In genomic region chr11:87638793-87639192, GRCm38 (mm10) we compare ENCODE assay signal across 8 mouse cellular contexts. TPM values are rescaled to one million over a fixed set of nuclear protein-coding genes. Genes with fewer than 3 reads are reported as not detected.
DNase-seq lines count a peak whose midpoint lies in the region; ATAC-seq and TF ChIP-seq lines count a peak whose summit lies in the region.

No protein-coding gene starts in this region.

- no peak for ATAC-seq in hindbrain, postnatal 0 days
- no peak for ATAC-seq in midbrain, postnatal 0 days (ENCODE audit: low FRiP score)
- ATAC-seq in cerebellum, adult (ENCODE audit: insufficient number of reproducible peaks, low FRiP score, low TSS enrichment) = no peak; the same call in 1 of the 2 replicates

- TF ChIP-seq CTCF in layer of hippocampus, adult 2 months (conservative IDR thresholded peaks at IDR 0.05) = no peak
- TF ChIP-seq CTCF in hindbrain, postnatal 0 days (IDR thresholded peaks at IDR 0.05; ENCODE audit: low read depth) = no peak
- TF ChIP-seq CTCF in midbrain, postnatal 0 days (IDR thresholded peaks at IDR 0.05) = no peak

- H3K27me3 ChIP-seq in embryonic facial prominence, embryonic 10.5 days (replicated peaks; ENCODE audit: low read depth, poor library complexity, severe bottlenecking) = no peaks in the 10 kb centered on the region
- no peaks in the 10 kb centered on the region for H3K27me3 ChIP-seq in hindbrain, postnatal 0 days (ENCODE audit: insufficient read depth, low read length)
- no peaks in the 10 kb centered on the region for H3K27me3 ChIP-seq in midbrain, postnatal 0 days (ENCODE audit: insufficient read depth, low read length)

- H3K9me3 ChIP-seq in embryonic facial prominence, embryonic 10.5 days = no peaks in the 10 kb centered on the region
- no peaks in the 10 kb centered on the region for H3K9me3 ChIP-seq in hindbrain, postnatal 0 days (ENCODE audit: low read length)
- no peaks in the 10 kb centered on the region for H3K9me3 ChIP-seq in midbrain, postnatal 0 days (ENCODE audit: low read length)

- H3K4me3 ChIP-seq in layer of hippocampus, adult 2 months = peak overlapping the region; percentile 58
- peak overlapping the region; percentile 62 for H3K4me3 ChIP-seq in embryonic facial prominence, embryonic 10.5 days
- H3K4me3 ChIP-seq in hindbrain, postnatal 0 days (ENCODE audit: low read length) = peak overlapping the region; percentile 32
- peak overlapping the region; percentile 34 for H3K4me3 ChIP-seq in midbrain, postnatal 0 days (ENCODE audit: low read depth, low read length)

- 17% methylated on average over 2 of the region's 2 CpGs for WGBS in embryonic facial prominence, embryonic 10.5 days
- 9% methylated on average over 2 of the region's 2 CpGs for WGBS in hindbrain, postnatal 0 days
- 16% methylated on average over 2 of the region's 2 CpGs for WGBS in midbrain, postnatal 0 days

- peaks cover 13% of the 10 kb centered on the region for H3K4me1 ChIP-seq in embryonic facial prominence, embryonic 10.5 days
- no peaks in the 10 kb centered on the region for H3K4me1 ChIP-seq in hindbrain, postnatal 0 days (ENCODE audit: insufficient read depth, low read length)
- no peaks in the 10 kb centered on the region for H3K4me1 ChIP-seq in midbrain, postnatal 0 days (ENCODE audit: insufficient read depth, low read length)

- peaks cover 4% of the 10 kb centered on the region for H3K36me3 ChIP-seq in embryonic facial prominence, embryonic 10.5 days (replicated peaks)
- H3K36me3 ChIP-seq in hindbrain, postnatal 0 days (ENCODE audit: insufficient read depth, low read length) = no peaks in the 10 kb centered on the region
- no peaks in the 10 kb centered on the region for H3K36me3 ChIP-seq in midbrain, postnatal 0 days (ENCODE audit: insufficient read depth, low read length)

- peak overlapping the region; percentile 55 for H3K4me2 ChIP-seq in hindbrain, postnatal 0 days (ENCODE audit: low read depth, low read length)
- peak overlapping the region; percentile 63 for H3K4me2 ChIP-seq in midbrain, postnatal 0 days (ENCODE audit: low read depth, low read length, poor library complexity, severe bottlenecking)

- no peak for DNase-seq in layer of hippocampus, adult 2 months (ENCODE audit: low spot score in 2 of 2)
- DNase-seq in layer of hippocampus, postnatal 36 days = no peak
- DNase-seq in embryonic facial prominence, embryonic 10.5 days (ENCODE audit: low spot score) = no peak
- no peak for DNase-seq in hindbrain, postnatal 0 days (ENCODE audit: low spot score)
- no peak for DNase-seq in midbrain, postnatal 0 days (ENCODE audit: low spot score)
- DNase-seq in thymus, postnatal 14 days = no peak
- no peak for DNase-seq in cerebellum, adult 18-20 months

- H3K27ac ChIP-seq in layer of hippocampus, adult 2 months = peak overlapping the region; percentile 76
- H3K27ac ChIP-seq in embryonic facial prominence, embryonic 10.5 days (replicated peaks) = peak overlapping the region; percentile 89
- H3K27ac ChIP-seq in hindbrain, postnatal 0 days = peak overlapping the region; percentile 12; the same call in 1 of the 2 replicates
- H3K27ac ChIP-seq in midbrain, postnatal 0 days (ENCODE audit: low read depth, low read length) = no peak overlapping the region

- peak overlapping the region; percentile 28; the same call in 1 of the 2 replicates for H3K9ac ChIP-seq in hindbrain, postnatal 0 days (replicated peaks; ENCODE audit: low read length)
- H3K9ac ChIP-seq in midbrain, postnatal 0 days (replicated peaks; ENCODE audit: low read length, poor library complexity, severe bottlenecking) = peak overlapping the region; percentile 57

RNA-seq across cellular contexts. Expression of gene Hsf5, which starts 21.8 kb away (rescaled TPM):
- total RNA-seq in layer of hippocampus, adult 2 months (2021) = under 1 TPM; 0.56 to 0.90 TPM
- under 1 TPM; 0.22 to 0.78 TPM for total RNA-seq in layer of hippocampus, postnatal 36 days (2021)
- 0.27 and 0.41 TPM in 2 replicates for polyA plus RNA-seq in embryonic facial prominence, embryonic 10.5 days (2016; fragmentation: Nextera tagmentation; extraction: Ambion mirVana)
- 0.10 and 0.29 TPM in 2 replicates for total RNA-seq in hindbrain, postnatal 0 days (2014; rRNA removed)
- polyA plus RNA-seq in hindbrain, postnatal 0 days (2015; fragmentation: Nextera tagmentation; extraction: Ambion mirVana) = 0.20 and 0.33 TPM in 2 replicates
- 0.11 and 0.52 TPM in 2 replicates for total RNA-seq in midbrain, postnatal 0 days (2014; rRNA removed)
- polyA plus RNA-seq in midbrain, postnatal 0 days (2015; fragmentation: Nextera tagmentation; extraction: Ambion mirVana) = 0.10 and 0.25 TPM in 2 replicates

RNA-seq across cellular contexts. Expression of gene Rnf43, which starts 23.7 kb away (rescaled TPM):
- total RNA-seq in layer of hippocampus, adult 2 months (2021) = 1 to 10 TPM; 3.1 to 3.9 TPM
- total RNA-seq in layer of hippocampus, postnatal 36 days (2021) = 1 to 10 TPM; 2.0 to 2.6 TPM
- 3.2 and 3.3 TPM in 2 replicates for polyA plus RNA-seq in embryonic facial prominence, embryonic 10.5 days (2016; fragmentation: Nextera tagmentation; extraction: Ambion mirVana)
- total RNA-seq in hindbrain, postnatal 0 days (2014; rRNA removed) = 0.90 and 10.7 TPM in 2 replicates
- polyA plus RNA-seq in hindbrain, postnatal 0 days (2015; fragmentation: Nextera tagmentation; extraction: Ambion mirVana) = 0.85 and 1.8 TPM in 2 replicates
- total RNA-seq in midbrain, postnatal 0 days (2014; rRNA removed) = 2.8 and 5.0 TPM in 2 replicates
- 0.56 and 0.93 TPM in 2 replicates for polyA plus RNA-seq in midbrain, postnatal 0 days (2015; fragmentation: Nextera tagmentation; extraction: Ambion mirVana)

RNA-seq across cellular contexts. Expression of gene Mtmr4, which starts 46.8 kb away (rescaled TPM):
- 10 to 100 TPM; 81.5 to 89.0 TPM for total RNA-seq in layer of hippocampus, adult 2 months (2021)
- total RNA-seq in layer of hippocampus, postnatal 36 days (2021) = 100 to 1,000 TPM in 1 of 2 experiments, 10 to 100 TPM in 1; 91.8 to 109 TPM
- polyA plus RNA-seq in embryonic facial prominence, embryonic 10.5 days (2016; fragmentation: Nextera tagmentation; extraction: Ambion mirVana) = 71.1 and 79.2 TPM in 2 replicates
- 110 and 125 TPM in 2 replicates for total RNA-seq in hindbrain, postnatal 0 days (2014; rRNA removed)
- 30.6 and 34.8 TPM in 2 replicates for polyA plus RNA-seq in hindbrain, postnatal 0 days (2015; fragmentation: Nextera tagmentation; extraction: Ambion mirVana)
- total RNA-seq in midbrain, postnatal 0 days (2014; rRNA removed) = 98.9 and 116 TPM in 2 replicates
- 33.2 and 34.1 TPM in 2 replicates for polyA plus RNA-seq in midbrain, postnatal 0 days (2015; fragmentation: Nextera tagmentation; extraction: Ambion mirVana)
